Mouse (Mus musculus): ENCODE measurements at regions not wholly inside any gene's neighbourhood (a gene's known extent, or its start where the extent isn't known, plus 50 kb on each side); places are given as distances from the start of the nearest gene placed in this dataset.

DNA sequence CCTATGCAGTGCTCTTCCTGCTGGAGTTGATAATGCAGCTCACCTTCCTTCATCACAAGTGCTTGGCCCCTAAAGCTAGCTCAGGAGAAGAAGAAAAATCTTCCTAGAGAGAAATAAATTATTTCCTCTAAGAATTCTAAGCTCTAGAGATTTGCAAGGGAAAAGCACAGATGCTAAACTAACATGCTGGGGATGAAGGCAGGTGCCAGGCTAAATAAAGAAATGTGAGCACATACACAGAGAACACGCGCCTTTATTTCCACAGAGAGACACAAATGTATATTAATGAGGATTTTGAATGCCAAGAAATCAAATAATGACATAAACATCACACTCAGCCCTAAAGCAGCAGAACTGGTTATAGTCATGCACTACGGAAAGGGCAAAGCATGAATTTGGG lies 229.5 kb upstream of the Mamld1 start:
- Histone ChIP-seq H3K27me3 (ENCODE audit: insufficient read depth, low read length) (no peaks in the 10 kb centered on the region), H3K4me2 (ENCODE audit: low read depth, low read length) (no peak overlapping the region), H3K27ac (ENCODE audit: low read depth) (no peak overlapping the region), H3K9me3 (ENCODE audit: low read length) (no peaks in the 10 kb centered on the region), H3K4me3 (ENCODE audit: low read depth, low read length) (no peak overlapping the region), H3K4me1 (ENCODE audit: insufficient read depth) (no peaks in the 10 kb centered on the region), H3K36me3 (replicated peaks; ENCODE audit: insufficient read depth, low read length) (no peaks in the 10 kb centered on the region), H3K9ac (replicated peaks) (no peak overlapping the region)
- TF ChIP-seq EP300 (IDR thresholded peaks at IDR 0.05; ENCODE audit: low read depth) = no peak
- TF ChIP-seq CTCF (IDR thresholded peaks at IDR 0.05; ENCODE audit: low read depth) = no peak
- DNase-seq = no peak
- WGBS (ENCODE audit: insufficient replicate concordance) = 75% methylated on average over 3 of the region's 3 CpGs
- no peak for ATAC-seq

DNA sequence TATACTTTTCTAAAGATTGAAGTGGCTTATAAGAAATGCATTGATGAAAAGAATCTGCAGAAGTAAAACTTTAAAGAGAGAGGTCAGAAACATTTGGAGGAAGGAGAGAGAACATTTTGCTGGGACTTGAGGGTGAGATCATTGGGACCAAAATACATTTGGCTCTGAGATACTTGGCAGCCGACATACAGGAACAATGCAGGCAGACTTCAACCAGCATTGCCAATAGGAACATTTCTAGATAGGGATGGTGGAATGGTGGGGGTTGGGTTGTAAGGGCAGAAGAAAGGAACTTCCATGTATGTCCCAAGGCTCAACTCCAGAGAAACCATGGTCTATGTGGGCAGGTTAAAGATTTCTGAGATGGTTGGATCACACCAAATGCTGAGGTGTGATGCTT lies 232.3 kb upstream of the Mamld1 start:
- no peaks in the 10 kb centered on the region for H3K4me1 ChIP-seq (ENCODE audit: insufficient read depth)
- no peak for DNase-seq
- no peak for ATAC-seq
- no peak overlapping the region for H3K27ac ChIP-seq (ENCODE audit: low read depth)
- 30% methylated on average over 1 of the region's 1 CpGs for WGBS (ENCODE audit: insufficient replicate concordance)
- no peaks in the 10 kb centered on the region for H3K9me3 ChIP-seq (ENCODE audit: low read length)
- H3K27me3 ChIP-seq (ENCODE audit: insufficient read depth, low read length) = no peaks in the 10 kb centered on the region
- TF ChIP-seq EP300 (IDR thresholded peaks at IDR 0.05; ENCODE audit: low read depth) (no peak), CTCF (IDR thresholded peaks at IDR 0.05; ENCODE audit: low read depth) (no peak)
- no peak overlapping the region for H3K4me2 ChIP-seq (ENCODE audit: low read depth, low read length)
- H3K9ac ChIP-seq (replicated peaks) = no peak overlapping the region
- H3K36me3 ChIP-seq (replicated peaks; ENCODE audit: insufficient read depth, low read length) = no peaks in the 10 kb centered on the region
- H3K4me3 ChIP-seq (ENCODE audit: low read depth, low read length) = no peak overlapping the region

DNA sequence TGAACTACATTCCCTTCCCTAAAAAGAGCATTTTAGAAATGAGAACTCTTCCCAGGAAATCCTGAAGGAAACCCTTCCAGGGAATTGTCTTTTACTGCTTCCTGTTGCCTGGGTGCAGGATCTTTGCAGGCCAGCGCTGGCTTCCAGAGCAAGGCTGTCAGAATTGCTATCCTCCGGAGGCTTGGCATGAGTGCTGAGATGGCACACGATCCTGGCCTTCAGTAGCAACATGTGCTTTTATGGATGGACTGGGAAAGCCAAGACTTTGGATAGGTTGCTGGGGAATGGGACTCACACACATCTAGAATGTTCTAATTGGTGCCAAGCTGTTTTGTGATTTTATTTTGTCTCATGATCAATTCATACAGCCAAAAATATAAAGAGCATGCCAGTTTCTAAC lies 233.4 kb upstream of the Mamld1 start:
- H3K4me2 ChIP-seq (ENCODE audit: low read depth, low read length) = no peak overlapping the region
- ATAC-seq = no peak
- no peaks in the 10 kb centered on the region for H3K9me3 ChIP-seq (ENCODE audit: low read length)
- DNase-seq = no peak
- H3K4me3 ChIP-seq (ENCODE audit: low read depth, low read length) = no peak overlapping the region
- no peak overlapping the region for H3K27ac ChIP-seq (ENCODE audit: low read depth)
- H3K27me3 ChIP-seq (ENCODE audit: insufficient read depth, low read length) = no peaks in the 10 kb centered on the region
- 47% methylated on average over 3 of the region's 3 CpGs for WGBS (ENCODE audit: insufficient replicate concordance)
- H3K9ac ChIP-seq (replicated peaks) = no peak overlapping the region
- H3K4me1 ChIP-seq (ENCODE audit: insufficient read depth) = no peaks in the 10 kb centered on the region
- H3K36me3 ChIP-seq (replicated peaks; ENCODE audit: insufficient read depth, low read length) = no peaks in the 10 kb centered on the region
- no peak for TF ChIP-seq EP300 (IDR thresholded peaks at IDR 0.05; ENCODE audit: low read depth)
- no peak for TF ChIP-seq CTCF (IDR thresholded peaks at IDR 0.05; ENCODE audit: low read depth)

DNA sequence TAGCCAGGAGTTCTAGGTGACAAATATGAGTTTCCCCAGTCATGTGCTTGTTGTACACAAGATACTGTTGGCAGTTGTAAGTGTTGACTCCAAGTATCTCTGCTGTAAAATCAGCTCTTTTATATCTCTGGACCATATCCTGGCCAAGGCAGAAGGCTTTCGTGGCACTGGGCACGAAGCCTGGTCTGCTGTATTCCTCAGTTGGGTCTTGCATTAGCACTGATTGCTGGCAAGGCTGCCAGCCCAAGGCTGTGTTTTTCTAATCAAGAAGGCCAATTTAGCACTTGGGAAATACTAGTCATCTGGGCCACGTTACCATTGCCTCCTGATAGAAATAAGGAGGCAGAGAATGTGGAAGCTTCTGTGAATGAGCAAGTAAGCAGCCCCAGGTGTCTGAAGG lies 258.3 kb upstream of the Mamld1 start:
- no peak for TF ChIP-seq EP300 (IDR thresholded peaks at IDR 0.05; ENCODE audit: low read depth)
- TF ChIP-seq CTCF (IDR thresholded peaks at IDR 0.05; ENCODE audit: low read depth) = no peak
- Histone ChIP-seq H3K9me3 (ENCODE audit: low read length) (no peaks in the 10 kb centered on the region), H3K27ac (ENCODE audit: low read depth) (no peak overlapping the region), H3K36me3 (replicated peaks; ENCODE audit: insufficient read depth, low read length) (no peaks in the 10 kb centered on the region), H3K4me3 (ENCODE audit: low read depth, low read length) (no peak overlapping the region), H3K4me2 (ENCODE audit: low read depth, low read length) (no peak overlapping the region), H3K27me3 (ENCODE audit: insufficient read depth, low read length) (no peaks in the 10 kb centered on the region), H3K9ac (replicated peaks) (no peak overlapping the region), H3K4me1 (ENCODE audit: insufficient read depth) (no peaks in the 10 kb centered on the region)
- ATAC-seq = no peak
- no peak for DNase-seq
- 50% methylated on average over 3 of the region's 3 CpGs for WGBS (ENCODE audit: insufficient replicate concordance)

DNA sequence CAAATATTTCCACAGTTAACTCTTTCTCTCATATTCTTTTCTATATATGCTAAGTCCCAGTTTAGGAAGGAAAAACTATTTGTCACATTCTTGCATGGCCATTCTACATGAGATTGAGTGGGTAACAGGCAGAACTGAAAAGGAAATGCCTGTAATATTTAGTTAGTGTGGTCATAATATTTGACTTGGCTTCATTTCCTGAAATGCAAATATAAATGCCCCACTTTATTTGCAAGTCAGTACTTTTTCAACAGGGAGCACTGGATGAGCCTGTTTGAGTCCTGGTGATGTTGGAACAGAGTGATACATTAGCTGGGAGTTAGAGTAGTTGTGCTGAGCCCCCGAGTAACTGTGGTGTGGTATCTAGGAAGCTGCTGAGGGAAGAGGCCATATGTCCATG lies 285.9 kb upstream of the Tmem185a start:
- Histone ChIP-seq H3K36me3 (replicated peaks; ENCODE audit: insufficient read depth, low read length) (no peaks in the 10 kb centered on the region), H3K27me3 (ENCODE audit: insufficient read depth, low read length) (no peaks in the 10 kb centered on the region), H3K4me3 (ENCODE audit: low read depth, low read length) (no peak overlapping the region), H3K9ac (replicated peaks) (no peak overlapping the region), H3K27ac (ENCODE audit: low read depth) (no peak overlapping the region), H3K4me1 (ENCODE audit: insufficient read depth) (no peaks in the 10 kb centered on the region), H3K4me2 (ENCODE audit: low read depth, low read length) (no peak overlapping the region), H3K9me3 (ENCODE audit: low read length) (no peaks in the 10 kb centered on the region)
- no peak for DNase-seq
- no peak for TF ChIP-seq EP300 (IDR thresholded peaks at IDR 0.05; ENCODE audit: low read depth)
- no peak for TF ChIP-seq CTCF (IDR thresholded peaks at IDR 0.05; ENCODE audit: low read depth)
- 45% methylated on average over 1 of the region's 1 CpGs for WGBS (ENCODE audit: insufficient replicate concordance)
- ATAC-seq = peak; percentile 48; the same call in 1 of the 2 replicates

DNA sequence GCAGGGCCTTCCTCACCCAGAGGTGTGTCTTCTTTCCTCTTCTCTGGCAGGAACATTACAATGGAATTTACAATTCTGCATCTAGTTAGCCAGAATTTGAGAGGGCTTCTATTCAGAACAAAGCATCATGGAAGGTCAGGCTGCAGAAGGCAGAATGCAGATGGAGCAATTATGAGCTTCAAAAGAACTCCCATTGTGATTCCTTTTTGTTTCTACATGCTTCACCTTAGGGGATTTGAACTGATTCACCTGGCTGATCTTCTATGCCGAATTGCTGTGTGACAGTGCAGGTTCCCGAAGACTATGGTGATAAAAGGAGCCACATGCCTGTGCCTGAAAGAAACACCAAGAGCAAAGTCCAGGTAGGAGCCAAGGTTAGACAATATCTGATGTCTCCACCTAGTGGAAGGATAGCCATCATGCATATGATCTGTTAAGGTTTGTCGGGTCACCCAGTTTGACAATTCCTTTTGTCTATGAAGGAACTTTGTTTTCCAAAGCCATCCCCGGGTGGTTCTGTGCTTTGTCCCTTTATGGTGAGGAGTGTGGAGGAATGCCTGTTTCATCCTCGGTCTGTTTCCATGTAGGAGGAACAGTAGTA lies 236.1 kb upstream of the Tmem185a start:
- no peaks in the 10 kb centered on the region for H3K4me1 ChIP-seq (ENCODE audit: insufficient read depth)
- H3K36me3 ChIP-seq (replicated peaks; ENCODE audit: insufficient read depth, low read length) = no peaks in the 10 kb centered on the region
- TF ChIP-seq EP300 (IDR thresholded peaks at IDR 0.05; ENCODE audit: low read depth) = no peak
- TF ChIP-seq CTCF (IDR thresholded peaks at IDR 0.05; ENCODE audit: low read depth) = 0 out of 2 replicates have a peak, but pooled peaks have one; percentile 2
- ATAC-seq (no peak), DNase-seq (no peak)
- no peak overlapping the region for H3K27ac ChIP-seq (ENCODE audit: low read depth)
- WGBS (ENCODE audit: insufficient replicate concordance) = 62% methylated on average over 5 of the region's 5 CpGs
- H3K27me3 ChIP-seq (ENCODE audit: insufficient read depth, low read length) = no peaks in the 10 kb centered on the region
- H3K4me3 ChIP-seq (ENCODE audit: low read depth, low read length) = no peak overlapping the region
- H3K9me3 ChIP-seq (ENCODE audit: low read length) = no peaks in the 10 kb centered on the region
- no peak overlapping the region for H3K9ac ChIP-seq (replicated peaks)
- H3K4me2 ChIP-seq (ENCODE audit: low read depth, low read length) = no peak overlapping the region

DNA sequence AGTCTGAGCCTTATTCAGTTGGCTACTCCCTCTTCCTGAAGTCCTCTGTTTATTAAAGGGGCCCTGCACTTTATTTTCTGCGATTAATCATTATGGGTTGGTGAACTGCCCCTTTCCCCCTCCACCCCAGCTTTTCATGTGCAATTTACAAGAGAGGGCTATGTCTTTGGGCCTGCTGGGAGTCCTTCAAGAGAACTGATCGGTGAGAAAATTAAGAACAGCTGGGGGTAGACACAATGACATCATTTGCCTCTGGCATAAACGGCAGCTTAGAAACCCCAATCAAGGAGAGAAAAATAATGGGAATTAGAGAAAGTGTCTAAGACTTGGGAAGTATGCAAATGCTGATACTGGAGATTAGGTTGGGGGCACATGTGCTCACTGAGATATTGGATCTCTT lies 205.2 kb upstream of the Tmem185a start:
- WGBS (ENCODE audit: insufficient replicate concordance) = 66% methylated on average over 3 of the region's 3 CpGs
- no peaks in the 10 kb centered on the region for H3K27me3 ChIP-seq (ENCODE audit: insufficient read depth, low read length)
- no peak overlapping the region for H3K4me2 ChIP-seq (ENCODE audit: low read depth, low read length)
- H3K36me3 ChIP-seq (replicated peaks; ENCODE audit: insufficient read depth, low read length) = no peaks in the 10 kb centered on the region
- H3K4me1 ChIP-seq (ENCODE audit: insufficient read depth) = no peaks in the 10 kb centered on the region
- ATAC-seq (no peak), DNase-seq (no peak)
- H3K4me3 ChIP-seq (ENCODE audit: low read depth, low read length) = no peak overlapping the region
- no peak overlapping the region for H3K9ac ChIP-seq (replicated peaks)
- TF ChIP-seq EP300 (IDR thresholded peaks at IDR 0.05; ENCODE audit: low read depth) = no peak
- TF ChIP-seq CTCF (IDR thresholded peaks at IDR 0.05; ENCODE audit: low read depth) = no peak
- H3K9me3 ChIP-seq (ENCODE audit: low read length) = no peaks in the 10 kb centered on the region
- no peak overlapping the region for H3K27ac ChIP-seq (ENCODE audit: low read depth)
